Mouse (Mus musculus): Measurements from ENCODE around the gene Stat5b.

DNA sequence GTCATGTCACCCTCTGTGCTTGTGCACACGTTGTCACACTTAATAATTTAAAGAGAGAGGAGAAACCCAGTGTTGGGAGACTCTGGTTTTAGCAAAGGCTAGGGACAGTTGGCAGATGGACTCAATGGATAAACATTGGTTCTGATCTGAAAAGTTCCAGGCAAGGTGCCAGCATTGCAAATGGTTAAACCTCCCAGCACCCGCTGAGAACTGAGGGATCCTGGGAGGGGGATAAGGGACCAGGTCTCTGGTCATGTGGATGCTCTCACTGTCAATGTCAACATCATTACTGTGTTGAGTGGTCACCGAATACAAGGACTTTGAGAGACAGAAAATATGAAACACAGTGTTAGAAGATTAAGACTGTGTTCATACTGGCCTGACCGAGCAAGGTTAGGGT lies 33.7 kb downstream of the Stat5b start:
- TF ChIP-seq CTCF (IDR thresholded peaks at IDR 0.05; ENCODE audit: low read depth, low read length) (no peak), POLR2A (IDR thresholded peaks at IDR 0.05; ENCODE audit: borderline replicate concordance, low read depth, low read length) (no peak)
